Mouse (Mus musculus): ENCODE data around the gene Gm37240. TPM values are rescaled to one million over a fixed set of nuclear protein-coding genes. Genes with fewer than 3 reads are reported as not detected.

The Gm37240 gene
- polyA plus RNA-seq, 1 experiment from 2014 or later: 4.6 TPM

- no peak for ATAC-seq (ENCODE audit: low read depth)
- peaks cover 3% of the 10 kb centered on the region for H3K4me1 ChIP-seq (replicated peaks; ENCODE audit: control insufficient read depth, insufficient read depth, low read length)
- H3K27ac ChIP-seq (ENCODE audit: low read length): no peak overlapping the region
- no peaks in the 10 kb centered on the region for H3K27me3 ChIP-seq (ENCODE audit: control insufficient read depth, insufficient read depth, low read depth, low read length)
- no peak overlapping the region for H3K4me2 ChIP-seq (ENCODE audit: low read depth, low read length)
- H3K9ac ChIP-seq (ENCODE audit: low read length): no peak overlapping the region
- no peaks in the 10 kb centered on the region for H3K36me3 ChIP-seq (ENCODE audit: control insufficient read depth, insufficient read depth, low read length)
- H3K9me3 ChIP-seq (ENCODE audit: control insufficient read depth, low read length): no peaks in the 10 kb centered on the region
- WGBS: 40% methylated on average over 10 of the region's 10 CpGs
- H3K4me3 ChIP-seq (ENCODE audit: low read length): no peak overlapping the region
Measured at GRCm38 (mm10) chr3:84740050-84740596, 1147.2 kb downstream of the Gm37240 start.

- Histone ChIP-seq H3K27me3 (ENCODE audit: control insufficient read depth, insufficient read depth, low read depth, low read length) (no peaks in the 10 kb centered on the region; the same call in 1 of the 2 replicates), H3K4me3 (ENCODE audit: low read length) (no peak overlapping the region), H3K36me3 (ENCODE audit: control insufficient read depth, insufficient read depth, low read length) (no peaks in the 10 kb centered on the region), H3K9ac (ENCODE audit: low read length) (no peak overlapping the region), H3K9me3 (ENCODE audit: control insufficient read depth, low read length) (no peaks in the 10 kb centered on the region), H3K4me1 (replicated peaks; ENCODE audit: control insufficient read depth, insufficient read depth, low read length) (no peaks in the 10 kb centered on the region; the same call in 1 of the 2 replicates), H3K4me2 (ENCODE audit: low read depth, low read length) (no peak overlapping the region), H3K27ac (ENCODE audit: low read length) (no peak overlapping the region)
- ATAC-seq (ENCODE audit: low read depth): no peak
- 79% methylated on average over 3 of the region's 3 CpGs for WGBS
Measured at GRCm38 (mm10) chr3:84737137-84737536, 1150.2 kb downstream of the Gm37240 start.

GRCm38 (mm10) chr3:84735716-84736115, 1151.6 kb downstream of the Gm37240 start:
- H3K4me3 ChIP-seq (ENCODE audit: low read length): no peak overlapping the region
- H3K9me3 ChIP-seq (ENCODE audit: control insufficient read depth, low read length): no peaks in the 10 kb centered on the region
- H3K27ac ChIP-seq (ENCODE audit: low read length): no peak overlapping the region
- H3K4me2 ChIP-seq (ENCODE audit: low read depth, low read length): no peak overlapping the region
- peaks cover 4% of the 10 kb centered on the region for H3K4me1 ChIP-seq (replicated peaks; ENCODE audit: control insufficient read depth, insufficient read depth, low read length)
- no peak overlapping the region for H3K9ac ChIP-seq (ENCODE audit: low read length)
- no peaks in the 10 kb centered on the region for H3K36me3 ChIP-seq (ENCODE audit: control insufficient read depth, insufficient read depth, low read length)
- WGBS: 59% methylated on average over 10 of the region's 10 CpGs
- no peak for ATAC-seq (ENCODE audit: low read depth)
- H3K27me3 ChIP-seq (ENCODE audit: control insufficient read depth, insufficient read depth, low read depth, low read length): no peaks in the 10 kb centered on the region; the same call in 1 of the 2 replicates

GRCm38 (mm10) chr3:84732516-84732915, 1154.8 kb downstream of the Gm37240 start:
- Histone ChIP-seq H3K9me3 (ENCODE audit: control insufficient read depth, low read length) (no peaks in the 10 kb centered on the region), H3K27ac (ENCODE audit: low read length) (no peak overlapping the region), H3K27me3 (ENCODE audit: control insufficient read depth, insufficient read depth, low read depth, low read length) (no peaks in the 10 kb centered on the region; the same call in 1 of the 2 replicates), H3K4me1 (replicated peaks; ENCODE audit: control insufficient read depth, insufficient read depth, low read length) (peaks cover 4% of the 10 kb centered on the region), H3K9ac (ENCODE audit: low read length) (no peak overlapping the region), H3K4me3 (ENCODE audit: low read length) (no peak overlapping the region), H3K36me3 (ENCODE audit: control insufficient read depth, insufficient read depth, low read length) (no peaks in the 10 kb centered on the region), H3K4me2 (ENCODE audit: low read depth, low read length) (peak overlapping the region; percentile 55)
- ATAC-seq (ENCODE audit: low read depth): no peak
- WGBS: 12% methylated on average over 6 of the region's 6 CpGs

- 12% methylated on average over 20 of the region's 20 CpGs for WGBS
- H3K9me3 ChIP-seq (ENCODE audit: control insufficient read depth, low read length): no peaks in the 10 kb centered on the region
- no peak overlapping the region for H3K27ac ChIP-seq (ENCODE audit: low read length)
- no peaks in the 10 kb centered on the region; the same call in 1 of the 2 replicates for H3K27me3 ChIP-seq (ENCODE audit: control insufficient read depth, insufficient read depth, low read depth, low read length)
- peak overlapping the region; percentile 55 for H3K4me2 ChIP-seq (ENCODE audit: low read depth, low read length)
- no peaks in the 10 kb centered on the region for H3K36me3 ChIP-seq (ENCODE audit: control insufficient read depth, insufficient read depth, low read length)
- H3K4me3 ChIP-seq (ENCODE audit: low read length): peak overlapping the region; percentile 22
- H3K9ac ChIP-seq (ENCODE audit: low read length): no peak overlapping the region; the same call in 1 of the 2 replicates
- peaks cover 4% of the 10 kb centered on the region for H3K4me1 ChIP-seq (replicated peaks; ENCODE audit: control insufficient read depth, insufficient read depth, low read length)
- no peak for ATAC-seq (ENCODE audit: low read depth)
Measured at GRCm38 (mm10) chr3:84732016-84732502, 1155.3 kb downstream of the Gm37240 start.

GRCm38 (mm10) chr3:84731403-84732015, 1155.8 kb downstream of the Gm37240 start:
- H3K9ac ChIP-seq (ENCODE audit: low read length): no peak overlapping the region; the same call in 1 of the 2 replicates
- 14% methylated on average over 9 of the region's 9 CpGs for WGBS

GRCm38 (mm10) chr3:84731003-84731402, 1156.3 kb downstream of the Gm37240 start:
- Histone ChIP-seq H3K4me1 (replicated peaks; ENCODE audit: control insufficient read depth, insufficient read depth, low read length) (peaks cover 4% of the 10 kb centered on the region), H3K27ac (ENCODE audit: low read length) (no peak overlapping the region), H3K9me3 (ENCODE audit: control insufficient read depth, low read length) (no peaks in the 10 kb centered on the region), H3K4me2 (ENCODE audit: low read depth, low read length) (no peak overlapping the region), H3K9ac (ENCODE audit: low read length) (no peak overlapping the region), H3K36me3 (ENCODE audit: control insufficient read depth, insufficient read depth, low read length) (no peaks in the 10 kb centered on the region), H3K27me3 (ENCODE audit: control insufficient read depth, insufficient read depth, low read depth, low read length) (no peaks in the 10 kb centered on the region; the same call in 1 of the 2 replicates), H3K4me3 (ENCODE audit: low read length) (no peak overlapping the region)
- ATAC-seq (ENCODE audit: low read depth): no peak
- WGBS: 45% methylated on average over 5 of the region's 5 CpGs

More at GRCm38 (mm10) chr3:84731403-84732015, 1155.8 kb downstream of the Gm37240 start:
- ATAC-seq (ENCODE audit: low read depth): no peak
- Histone ChIP-seq H3K4me1 (replicated peaks; ENCODE audit: control insufficient read depth, insufficient read depth, low read length) (peaks cover 4% of the 10 kb centered on the region), H3K27ac (ENCODE audit: low read length) (no peak overlapping the region), H3K4me3 (ENCODE audit: low read length) (peak overlapping the region; percentile 22), H3K4me2 (ENCODE audit: low read depth, low read length) (peak overlapping the region; percentile 55), H3K27me3 (ENCODE audit: control insufficient read depth, insufficient read depth, low read depth, low read length) (no peaks in the 10 kb centered on the region; the same call in 1 of the 2 replicates), H3K36me3 (ENCODE audit: control insufficient read depth, insufficient read depth, low read length) (no peaks in the 10 kb centered on the region), H3K9me3 (ENCODE audit: control insufficient read depth, low read length) (no peaks in the 10 kb centered on the region)

GRCm38 (mm10) chr3:84729806-84730205, 1157.5 kb downstream of the Gm37240 start:
- H3K9me3 ChIP-seq (ENCODE audit: control insufficient read depth, low read length): no peaks in the 10 kb centered on the region
- 85% methylated on average over 6 of the region's 6 CpGs for WGBS
- peaks cover 4% of the 10 kb centered on the region for H3K4me1 ChIP-seq (replicated peaks; ENCODE audit: control insufficient read depth, insufficient read depth, low read length)
- no peak overlapping the region for H3K4me3 ChIP-seq (ENCODE audit: low read length)
- H3K36me3 ChIP-seq (ENCODE audit: control insufficient read depth, insufficient read depth, low read length): no peaks in the 10 kb centered on the region
- H3K9ac ChIP-seq (ENCODE audit: low read length): no peak overlapping the region
- ATAC-seq (ENCODE audit: low read depth): no peak
- H3K27ac ChIP-seq (ENCODE audit: low read length): no peak overlapping the region
- no peaks in the 10 kb centered on the region; the same call in 1 of the 2 replicates for H3K27me3 ChIP-seq (ENCODE audit: control insufficient read depth, insufficient read depth, low read depth, low read length)
- no peak overlapping the region for H3K4me2 ChIP-seq (ENCODE audit: low read depth, low read length)

GRCm38 (mm10) chr3:84723996-84724395, 1163.3 kb downstream of the Gm37240 start:
- Histone ChIP-seq H3K9ac (ENCODE audit: low read length) (no peak overlapping the region), H3K4me2 (ENCODE audit: low read depth, low read length) (no peak overlapping the region), H3K4me1 (replicated peaks; ENCODE audit: control insufficient read depth, insufficient read depth, low read length) (no peaks in the 10 kb centered on the region), H3K36me3 (ENCODE audit: control insufficient read depth, insufficient read depth, low read length) (no peaks in the 10 kb centered on the region), H3K27ac (ENCODE audit: low read length) (no peak overlapping the region), H3K9me3 (ENCODE audit: control insufficient read depth, low read length) (no peaks in the 10 kb centered on the region), H3K27me3 (ENCODE audit: control insufficient read depth, insufficient read depth, low read depth, low read length) (no peaks in the 10 kb centered on the region), H3K4me3 (ENCODE audit: low read length) (no peak overlapping the region)
- 34% methylated on average over 5 of the region's 5 CpGs for WGBS
- ATAC-seq (ENCODE audit: low read depth): no peak
